Comparison of ENCODE assay signal across 12 mouse cellular contexts in the genomic region with DNA sequence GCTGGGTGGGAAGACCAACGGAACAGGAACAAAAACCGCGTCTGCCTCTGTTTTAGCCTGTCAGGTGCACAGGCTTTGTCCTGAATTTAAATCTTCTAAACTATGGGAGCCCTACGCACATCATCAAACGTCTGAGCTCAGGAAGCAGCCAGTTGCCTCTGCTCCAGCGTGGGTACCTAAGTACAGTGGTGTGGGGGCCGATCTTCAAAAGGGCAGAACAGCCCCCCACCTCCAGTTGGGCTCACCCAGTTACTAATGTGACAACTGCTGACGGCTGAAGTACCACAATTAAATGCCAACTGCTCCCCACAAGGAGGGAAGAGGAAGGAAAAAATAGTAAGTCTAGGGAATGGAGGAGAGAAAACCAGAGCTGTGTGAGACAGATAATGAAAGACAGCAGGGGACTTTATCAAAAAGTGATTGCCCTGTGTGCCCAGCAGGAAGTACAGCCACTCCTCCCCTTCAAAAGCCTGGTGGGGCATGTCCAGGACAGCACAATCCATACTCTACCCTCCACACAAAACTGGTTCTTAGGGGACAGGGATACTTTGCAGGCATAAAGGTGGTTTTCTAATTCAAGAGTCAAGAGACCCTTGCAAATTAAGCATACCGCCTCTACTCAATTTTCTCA. TPM values are rescaled to one million over a fixed set of nuclear protein-coding genes. Genes with fewer than 3 reads are reported as not detected.
A peak's percentile ranks its signal among the peaks of the same experiment; 100 is the strongest.
DNase-seq lines count a peak whose midpoint lies in the region; ATAC-seq lines count a peak whose summit lies in the region.
"Had no signal": no experiment of that assay in that cellular context is flagged by ENCODE, and none has a peak within 500 bp of the region (broad histone marks: within the 10 kb centered on the region; RNA-seq: fewer than 3 reads in every experiment).

No protein-coding gene starts in this region.

- peaks cover 10% of the 10 kb centered on the region; the same call in 1 of the 2 replicates for H3K36me3 ChIP-seq in forebrain, embryonic 13.5 days (ENCODE audit: poor library complexity, severe bottlenecking)
- no peaks in the 10 kb centered on the region; the same call in 1 of the 2 replicates for H3K36me3 ChIP-seq in forebrain, embryonic 11.5 days (ENCODE audit: control insufficient read depth, insufficient read depth, low read length)
- peaks cover 7% of the 10 kb centered on the region for H3K36me3 ChIP-seq in liver, embryonic 11.5 days (ENCODE audit: control insufficient read depth, insufficient read depth, low read length)

- H3K4me1 ChIP-seq in forebrain, embryonic 13.5 days, result peaks cover 28% of the 10 kb centered on the region
- H3K4me1 ChIP-seq in forebrain, embryonic 11.5 days (replicated peaks; ENCODE audit: control insufficient read depth, insufficient read depth, low read length), result 0 out of 2 replicates have a peak, but pooled peaks cover 5% of the 10 kb centered on the region
- H3K4me1 ChIP-seq in liver, embryonic 11.5 days (replicated peaks; ENCODE audit: control insufficient read depth, insufficient read depth, low read length), result peaks cover 32% of the 10 kb centered on the region

- H3K9ac ChIP-seq in forebrain, embryonic 13.5 days, result 0 out of 2 replicates have a peak overlapping the region, but pooled peaks have one; percentile 22
- no peak overlapping the region for H3K9ac ChIP-seq in forebrain, embryonic 11.5 days (ENCODE audit: low read length)
- no peak overlapping the region for H3K9ac ChIP-seq in liver, embryonic 11.5 days (ENCODE audit: low read depth, low read length)
- H3K9ac ChIP-seq: hindbrain, embryonic 15.5 days; stomach, embryonic 15.5 days had no signal

- H3K4me2 ChIP-seq in forebrain, embryonic 13.5 days, result no peak overlapping the region
- H3K4me2 ChIP-seq in forebrain, embryonic 11.5 days (ENCODE audit: low read depth, low read length, severe bottlenecking), result no peak overlapping the region
- peak overlapping the region; percentile 40 for H3K4me2 ChIP-seq in liver, embryonic 11.5 days
- H3K4me2 ChIP-seq: hindbrain, embryonic 15.5 days; midbrain, embryonic 11.5 days; stomach, embryonic 15.5 days had no signal

- no peak overlapping the region for H3K4me3 ChIP-seq in forebrain, embryonic 13.5 days
- no peak overlapping the region for H3K4me3 ChIP-seq in forebrain, embryonic 11.5 days (ENCODE audit: low read depth, low read length)
- H3K4me3 ChIP-seq in liver, embryonic 11.5 days (ENCODE audit: low read depth, low read length), result no peak overlapping the region
- H3K4me3 ChIP-seq: hindbrain, embryonic 15.5 days; stomach, embryonic 15.5 days had no signal

- no peaks in the 10 kb centered on the region for H3K27me3 ChIP-seq in forebrain, embryonic 13.5 days
- H3K27me3 ChIP-seq in forebrain, embryonic 11.5 days (ENCODE audit: control insufficient read depth, insufficient read depth, low read length), result no peaks in the 10 kb centered on the region
- no peaks in the 10 kb centered on the region for H3K27me3 ChIP-seq in liver, embryonic 11.5 days (replicated peaks; ENCODE audit: control insufficient read depth, insufficient read depth, low read length)
- H3K27me3 ChIP-seq: hindbrain, embryonic 15.5 days; stomach, embryonic 15.5 days had no signal

- no peaks in the 10 kb centered on the region for H3K9me3 ChIP-seq in forebrain, embryonic 13.5 days (replicated peaks)
- no peaks in the 10 kb centered on the region for H3K9me3 ChIP-seq in forebrain, embryonic 11.5 days (ENCODE audit: control insufficient read depth, low read length)
- no peaks in the 10 kb centered on the region for H3K9me3 ChIP-seq in liver, embryonic 11.5 days (ENCODE audit: control insufficient read depth, low read length)
- H3K9me3 ChIP-seq: hindbrain, embryonic 15.5 days; stomach, embryonic 15.5 days had no signal

- DNase-seq in forebrain, embryonic 11.5 days (ENCODE audit: low spot score), result no peak
- DNase-seq in liver, embryonic 11.5 days (ENCODE audit: low spot score), result no peak
- DNase-seq in liver, result no peak
- peak; percentile 27 to 76 for DNase-seq in left cerebral cortex, adult 8-10 months (ENCODE audit: low spot score in 2 of 2)
- peak; percentile 60 to 73 for DNase-seq in right cerebral cortex, postnatal 36 days (ENCODE audit: low spot score in 2 of 2)
- no peak for DNase-seq in lung, postnatal 10 days
- DNase-seq in c-Kit-positive CD71-positive TER-119-positive erythroid progenitor cells, embryonic 14.5 days (ENCODE audit: low spot score), result no peak
- DNase-seq: B cell, adult 2 months had no signal

- H3K27ac ChIP-seq in forebrain, embryonic 13.5 days, result peak overlapping the region; percentile 40; the same call in 1 of the 2 replicates
- no peak overlapping the region for H3K27ac ChIP-seq in forebrain, embryonic 11.5 days (ENCODE audit: low read depth, low read length)
- H3K27ac ChIP-seq in liver, embryonic 11.5 days (ENCODE audit: low read depth, low read length), result no peak overlapping the region
- H3K27ac ChIP-seq: hindbrain, embryonic 15.5 days; stomach, embryonic 15.5 days had no signal

- WGBS in forebrain, embryonic 13.5 days, result 59% methylated on average over 9 of the region's 9 CpGs
- WGBS in forebrain, embryonic 11.5 days, result 72% methylated on average over 9 of the region's 9 CpGs
- WGBS in liver, embryonic 11.5 days, result 53% methylated on average over 9 of the region's 9 CpGs

- ATAC-seq in forebrain, embryonic 13.5 days, result no peak
- no peak for ATAC-seq in forebrain, embryonic 11.5 days (replicated peaks; ENCODE audit: low FRiP score)
- ATAC-seq in liver, embryonic 11.5 days (replicated peaks; ENCODE audit: low FRiP score), result peak; percentile 41; the same call in 1 of the 2 replicates

RNA-seq across cellular contexts. Expression of a gene that starts 34.0 kb away (rescaled TPM):
- 137 and 139 TPM in 2 replicates for polyA plus RNA-seq in forebrain, embryonic 13.5 days (2015; fragmentation: Nextera tagmentation; extraction: Ambion mirVana)
- 63.0 and 71.4 TPM in 2 replicates for polyA plus RNA-seq in forebrain, embryonic 11.5 days (2014; fragmentation: Nextera tagmentation; extraction: Ambion mirVana)
- polyA plus RNA-seq in liver, embryonic 11.5 days (2014; fragmentation: Nextera tagmentation; extraction: Ambion mirVana), result 47.2 and 52.8 TPM in 2 replicates
- 100 to 1,000 TPM; 206 to 217 (median 212) TPM for total RNA-seq in left cerebral cortex, adult 8-10 months (2022)

RNA-seq across cellular contexts. Expression of a gene that starts 46.3 kb away (rescaled TPM):
- 37.6 and 37.8 TPM in 2 replicates for polyA plus RNA-seq in forebrain, embryonic 13.5 days (2015; fragmentation: Nextera tagmentation; extraction: Ambion mirVana)
- polyA plus RNA-seq in forebrain, embryonic 11.5 days (2014; fragmentation: Nextera tagmentation; extraction: Ambion mirVana), result 26.4 and 27.7 TPM in 2 replicates
- 30.2 and 30.9 TPM in 2 replicates for polyA plus RNA-seq in liver, embryonic 11.5 days (2014; fragmentation: Nextera tagmentation; extraction: Ambion mirVana)
- total RNA-seq in left cerebral cortex, adult 8-10 months (2022), result 10 to 100 TPM; 54.5 to 62.2 (median 58.5) TPM

Comparison
In these comparisons a context has a peak if more than half of its experiments do, and no peak if none do; other contexts are left out.
1. DNase-seq: peak in left cerebral cortex, adult 8-10 months (2 of 2) and right cerebral cortex, postnatal 36 days (2 of 2); none in forebrain, embryonic 11.5 days (single experiment), liver, embryonic 11.5 days (single experiment), liver (single experiment), lung, postnatal 10 days (single experiment) and c-Kit-positive CD71-positive TER-119-positive erythroid progenitor cells, embryonic 14.5 days (single experiment).